Mouse (Mus musculus) cerebellum, adult 2 months (tissue): Measurements from ENCODE around the gene Gm13697. TPM values are rescaled to one million over a fixed set of nuclear protein-coding genes. Genes with fewer than 3 reads are reported as not detected.
"Not testable (repeated sequence)": the region's sequence is repeated elsewhere in the genome, so short reads cannot be mapped to it uniquely, and the experiment has no call there.

ENCODE experiments used
- DNase-seq, 2 experiments: peaks; one replicate each; pipeline ENCODE4 v3.0.0; 2021
- H3K27ac ChIP-seq: fragments of 200-500 bp; 2 replicates; pipeline ENCODE4 v1.5.1; 2012; ENCODE audit warnings: low read length, control low read depth, inconsistent platforms; ENCODE audit not compliant: insufficient read depth
- H3K27me3 ChIP-seq: fragments of 200-500 bp; 2 replicates; pipeline ENCODE4 v1.6.1; 2012; ENCODE audit warnings: inconsistent platforms, mild to moderate bottlenecking, low read length, moderate library complexity; ENCODE audit not compliant: control insufficient read depth, insufficient read depth
- H3K4me1 ChIP-seq: fragments of 200-500 bp; 2 replicates; pipeline ENCODE4 v1.6.1; 2011; ENCODE audit warnings: low read length; ENCODE audit not compliant: control insufficient read depth, insufficient read depth
- H3K4me3 ChIP-seq: fragments of 200-500 bp; replicated peaks from 2 replicates; pipeline ENCODE3; 2011; ENCODE audit warnings: mild to moderate bottlenecking, low read depth, low read length, control low read depth; ENCODE audit not compliant: insufficient read depth
- CTCF ChIP-seq: fragments of 200-500 bp; IDR thresholded peaks from 2 replicates; pipeline ENCODE4 v1.5.1; 2011; ENCODE audit warnings: low read depth, mild to moderate bottlenecking, control low read depth, low read length, moderate library complexity, borderline replicate concordance; ENCODE audit not compliant: insufficient read depth
- POLR2A ChIP-seq: fragments of 200-500 bp; IDR thresholded peaks from 2 replicates; pipeline ENCODE4 v1.6.1; 2011; ENCODE audit warnings: low read length, control low read depth, borderline replicate concordance; ENCODE audit not compliant: insufficient read depth
- WGBS: fragments of 180-500 bp; shearing (Covaris S2); methylation state at CpG from one replicate; pipeline ENCODE4 v1.1.7; 2018; 5-methylcytosine and 5-hydroxymethylcytosine counted together
- polyA plus RNA-seq: library from polyadenylated mRNA; depleted of rRNA; stranded (reverse); fragments of >200 nt; gene quantifications from 2 replicates; pipeline ENCODE4 v1.2.3, GENCODE M21; 2012; rRNA removed

Gm13697 gene
- polyA plus RNA-seq = not detected in 2 replicates

GRCm38 (mm10) chr2:83984443-83984842, at the start of gene Gm13697:
Gene Gm13697, plus strand, starts transcription at chr2:83984743.
- not testable (repeated sequence) for H3K27ac ChIP-seq

GRCm38 (mm10) chr2:83940931-83941361, 43.6 kb upstream of the Gm13697 start, which contains the start of gene Zswim2:
Gene Zswim2, minus strand, starts transcription at chr2:83941228.
- no peak for TF ChIP-seq POLR2A
- TF ChIP-seq CTCF = no peak
- Histone ChIP-seq H3K27ac (no peak within 1 kb of the TSS), H3K4me3 (peak within 1 kb of the TSS; percentile 30), H3K4me1 (no peaks in the 10 kb centered on the region), H3K27me3 (no peaks in the 10 kb centered on the region)
- DNase-seq = peak; percentile 57 to 59
- under 1% methylated on average over 20 of the region's 20 CpGs for WGBS

More at GRCm38 (mm10) chr2:83984443-83984842, at the start of gene Gm13697:
- not testable (repeated sequence) for DNase-seq, H3K4me3 ChIP-seq, H3K4me1 ChIP-seq, H3K27me3 ChIP-seq
- WGBS = no CpG with 5 or more reads among the region's 6 CpGs

- H3K4me1 ChIP-seq = no peaks in the 10 kb centered on the region
- H3K4me3 ChIP-seq = no peak overlapping the region
- TF ChIP-seq POLR2A (no peak), CTCF (no peak)
- no peaks in the 10 kb centered on the region for H3K27me3 ChIP-seq
- WGBS = 20% methylated on average over 3 of the region's 3 CpGs
- no peak overlapping the region for H3K27ac ChIP-seq
- no peak for DNase-seq
Measured at GRCm38 (mm10) chr2:83941378-83941777, 43.2 kb upstream of the Gm13697 start.

GRCm38 (mm10) chr2:83941792-83942191, 42.8 kb upstream of the Gm13697 start:
- 78% methylated on average over 4 of the region's 4 CpGs for WGBS

GRCm38 (mm10) chr2:83955393-83955792, 29.1 kb upstream of the Gm13697 start, which contains the start of gene Gm13698:
Gene Gm13698, plus strand, starts transcription at chr2:83955693.
- not testable (repeated sequence) for H3K4me1 ChIP-seq, H3K27me3 ChIP-seq, DNase-seq, H3K4me3 ChIP-seq, H3K27ac ChIP-seq
- WGBS = no CpG with 5 or more reads among the region's 6 CpGs

More at GRCm38 (mm10) chr2:83941792-83942191, 42.8 kb upstream of the Gm13697 start:
- Histone ChIP-seq H3K27ac (no peak overlapping the region), H3K4me1 (no peaks in the 10 kb centered on the region), H3K27me3 (no peaks in the 10 kb centered on the region), H3K4me3 (no peak overlapping the region)
- TF ChIP-seq POLR2A (no peak), CTCF (no peak)
- DNase-seq = no peak

GRCm38 (mm10) chr2:83961203-83961602, 23.3 kb upstream of the Gm13697 start, which contains the start of gene Gm13693:
Gene Gm13693, plus strand, starts transcription at chr2:83961503.
- not testable (repeated sequence) for DNase-seq, H3K4me1 ChIP-seq, H3K27ac ChIP-seq, H3K27me3 ChIP-seq, H3K4me3 ChIP-seq
- WGBS = no CpG with 5 or more reads among the region's 6 CpGs

- H3K27ac ChIP-seq, H3K4me1 ChIP-seq, H3K4me3 ChIP-seq, H3K27me3 ChIP-seq, DNase-seq: not testable (repeated sequence)
- WGBS = no CpG with 5 or more reads among the region's 6 CpGs
Measured at GRCm38 (mm10) chr2:83967013-83967412, 17.5 kb upstream of the Gm13697 start, which contains the start of gene Gm13695. Gene Gm13695, plus strand, starts transcription at chr2:83967313.

GRCm38 (mm10) chr2:83972823-83973222, 11.7 kb upstream of the Gm13697 start, which contains the start of gene Gm13696:
Gene Gm13696, plus strand, starts transcription at chr2:83973123.
- not testable (repeated sequence) for H3K27ac ChIP-seq, H3K4me1 ChIP-seq, H3K4me3 ChIP-seq, H3K27me3 ChIP-seq, DNase-seq
- WGBS = no CpG with 5 or more reads among the region's 6 CpGs

- H3K4me3 ChIP-seq, H3K27me3 ChIP-seq, H3K4me1 ChIP-seq, H3K27ac ChIP-seq, DNase-seq: not testable (repeated sequence)
- WGBS = no CpG with 5 or more reads among the region's 6 CpGs
Measured at GRCm38 (mm10) chr2:83978633-83979032, 5.9 kb upstream of the Gm13697 start, which contains the start of gene Gm13694. Gene Gm13694, plus strand, starts transcription at chr2:83978933.

- WGBS = no CpG with 5 or more reads among the region's 6 CpGs
- H3K27ac ChIP-seq, H3K27me3 ChIP-seq, H3K4me3 ChIP-seq, H3K4me1 ChIP-seq, DNase-seq: not testable (repeated sequence)
Measured at GRCm38 (mm10) chr2:83990253-83990652, 5.7 kb downstream of the Gm13697 start, which contains the start of gene Gm13691. Gene Gm13691, plus strand, starts transcription at chr2:83990553.

GRCm38 (mm10) chr2:83993639-83994255, 9.2 kb downstream of the Gm13697 start:
- H3K27me3 ChIP-seq, H3K27ac ChIP-seq, DNase-seq, H3K4me3 ChIP-seq, H3K4me1 ChIP-seq: not testable (repeated sequence)
- WGBS = 67% methylated on average over 8 of the region's 9 CpGs

GRCm38 (mm10) chr2:83994526-83994925, 10.0 kb downstream of the Gm13697 start:
- not testable (repeated sequence) for H3K27ac ChIP-seq, DNase-seq, H3K4me3 ChIP-seq, H3K4me1 ChIP-seq, H3K27me3 ChIP-seq
- WGBS = 90% methylated on average over 2 of the region's 3 CpGs
